Mouse (Mus musculus) heart, postnatal 0 days (tissue): Measurements from ENCODE around the gene Zmiz1.

Experiments used
- CTCF ChIP-seq: IDR thresholded peaks from 2 replicates; pipeline ENCODE4 v1.5.1; 2016; ENCODE audit warnings: antibody characterized with exemption, control low read depth, low read depth
- EP300 ChIP-seq: IDR thresholded peaks from 2 replicates; pipeline ENCODE4 v1.6.1; 2016; ENCODE audit warnings: antibody characterized with exemption, low read depth

GRCm38 (mm10) chr14:25420987-25421386, 38.0 kb upstream of the Zmiz1 start:
- TF ChIP-seq CTCF (no peak), EP300 (no peak)
